Mouse (Mus musculus) spleen, postnatal 4 days (tissue): ENCODE measurements around the gene Gm29289.
"Not testable (repeated sequence)": the region's sequence is repeated elsewhere in the genome, so short reads cannot be mapped to it uniquely, and the experiment has no call there.

ENCODE experiments used
- DNase-seq, 2 experiments: peaks; one replicate each; pipeline ENCODE4 v3.0.0; 2022; ENCODE audit warnings: low spot score in 2 of 2

Gene Gm29289

GRCm38 (mm10) chrY:2932282-2932681 is at the start of gene Gm29289:
Gm29289 (plus strand) TSS chrY:2932582.
- not testable (repeated sequence) for DNase-seq

GRCm38 (mm10) chrY:2900689-2901088 is 31.7 kb upstream of the Gm29289 start, which contains the start of gene Gm10352:
Gm10352 (plus strand) TSS chrY:2900989.
- not testable (repeated sequence) for DNase-seq
